Mouse (Mus musculus) WW6 (cell line): ENCODE measurements around the gene Myo16.

Source experiments
- DNase-seq: peaks from one replicate; pipeline ENCODE4 v3.0.0-alpha.2; 2013; ENCODE audit warnings: low read depth, low spot score

The Myo16 gene

GRCm38 (mm10) chr8:10472371-10472770, 318.7 kb downstream of the Myo16 start:
- DNase-seq, result no peak

DNA sequence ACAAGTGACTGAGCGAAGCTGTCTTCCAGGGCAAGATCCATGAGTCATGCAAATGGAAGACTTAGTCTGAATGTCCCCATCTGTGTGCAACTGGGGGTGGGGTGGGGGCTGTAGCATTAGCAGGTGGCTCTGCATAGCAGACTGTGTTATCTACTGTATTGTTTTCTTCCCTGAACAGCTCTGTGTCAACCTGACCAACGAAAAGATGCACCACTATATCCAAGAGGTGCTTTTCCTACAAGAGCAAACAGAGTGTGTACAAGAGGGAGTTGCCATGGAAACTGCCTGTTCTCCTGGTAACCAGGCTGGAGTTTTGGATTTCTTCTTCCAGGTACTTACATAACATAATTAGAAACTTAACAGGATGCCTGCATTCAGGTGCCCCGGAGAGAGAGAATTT, 320.7 kb downstream of the Myo16 start:
- DNase-seq, result no peak

DNA sequence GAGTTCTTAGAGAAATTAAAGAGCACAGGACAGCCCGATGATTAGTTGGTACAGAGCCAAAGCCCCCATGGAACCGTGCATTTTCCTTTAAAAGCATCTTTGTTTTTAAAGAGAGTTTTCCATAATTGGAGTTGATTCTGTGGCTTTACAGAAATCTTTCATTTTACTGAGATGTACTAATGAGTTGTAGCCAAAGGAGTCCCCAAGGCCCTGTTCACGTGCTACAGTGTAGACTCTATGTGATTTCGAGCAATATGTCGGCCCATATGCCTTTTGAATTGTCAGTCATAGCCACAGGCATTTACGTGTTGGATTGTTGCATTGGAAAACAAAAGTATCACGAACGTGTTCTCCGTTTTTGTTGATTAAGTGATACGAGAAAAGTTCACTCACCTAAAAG, 325.3 kb downstream of the Myo16 start:
- no peak for DNase-seq

DNA sequence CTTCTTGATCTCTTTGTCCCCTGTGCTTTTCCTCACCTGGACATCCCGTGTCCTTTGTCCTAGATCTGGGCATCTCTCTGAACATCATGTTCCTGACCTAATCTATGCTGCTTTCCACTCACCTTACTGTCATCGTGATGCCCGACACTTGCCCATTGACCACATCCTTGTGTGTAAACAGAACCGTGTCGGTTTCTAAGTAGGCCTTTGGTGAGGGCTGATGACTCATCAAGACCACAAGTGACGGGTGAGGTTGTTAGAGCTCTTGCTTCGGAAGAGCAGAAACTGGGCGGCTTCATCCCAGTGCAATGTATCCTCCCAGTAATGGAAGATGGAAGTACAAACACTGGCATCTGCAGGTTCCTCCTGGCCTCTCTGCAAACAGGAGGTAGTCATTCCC, 327.1 kb downstream of the Myo16 start:
- no peak for DNase-seq

DNA sequence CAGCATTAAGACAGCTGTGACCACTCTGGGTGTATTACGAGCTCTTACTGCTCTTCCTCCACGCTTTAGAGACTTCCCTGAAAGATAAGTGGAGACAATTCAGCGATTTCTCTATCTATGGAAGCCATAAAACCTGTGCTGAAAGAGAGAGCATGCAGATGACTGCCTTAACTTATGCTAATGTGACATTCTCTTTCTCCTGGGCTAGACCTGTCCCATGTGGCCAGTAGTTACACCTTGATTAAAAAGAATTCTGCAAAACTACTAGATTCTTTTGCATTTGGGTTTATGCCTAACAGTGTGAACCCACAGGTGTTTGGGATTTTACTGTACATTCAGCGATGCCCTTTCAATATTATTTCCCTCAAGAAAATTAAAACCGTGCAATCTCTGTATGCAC, 328.4 kb downstream of the Myo16 start:
- DNase-seq, result no peak

DNA sequence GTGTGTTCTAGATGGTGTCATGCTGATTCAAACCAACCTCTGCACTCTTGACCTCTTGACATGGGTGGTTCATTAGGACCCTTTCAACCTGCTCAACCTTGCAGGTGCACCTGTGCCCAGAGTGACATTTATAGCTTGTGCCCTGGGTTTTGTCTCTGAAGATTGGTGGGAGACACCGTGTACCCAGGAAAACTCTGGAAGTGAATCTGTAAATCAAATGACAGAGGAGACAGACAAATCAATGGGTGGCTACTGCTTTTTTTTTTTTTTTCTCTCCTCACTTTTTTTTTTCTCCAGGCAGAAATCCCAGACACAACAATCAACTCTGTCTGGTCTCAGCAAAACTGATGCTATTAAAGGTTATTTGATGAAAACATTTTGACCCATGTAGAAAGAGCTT, 329.2 kb downstream of the Myo16 start:
- DNase-seq, result no peak

DNA sequence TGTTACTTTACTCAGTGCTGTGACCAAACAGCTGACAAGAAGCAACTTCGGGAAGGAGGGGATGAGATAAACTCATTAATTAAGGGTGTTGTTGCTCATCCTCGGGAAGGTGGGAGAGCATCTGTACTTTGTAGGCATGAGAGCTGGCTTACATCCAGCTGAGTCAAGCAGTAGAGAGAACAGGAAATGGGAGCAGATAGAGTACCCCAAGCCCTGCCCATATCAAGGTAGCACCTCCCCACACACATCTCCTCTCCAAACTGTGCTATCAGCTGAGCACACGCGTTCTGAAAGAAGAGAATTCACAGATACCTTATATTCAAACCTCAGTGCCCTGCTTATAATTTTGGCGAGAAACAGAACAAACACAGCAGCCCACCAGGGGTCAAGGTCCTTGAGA, 330.1 kb downstream of the Myo16 start:
- no peak for DNase-seq

- DNase-seq, result no peak
Observed at GRCm38 (mm10) chr8:10489738-10490419, 336.2 kb downstream of the Myo16 start.

DNA sequence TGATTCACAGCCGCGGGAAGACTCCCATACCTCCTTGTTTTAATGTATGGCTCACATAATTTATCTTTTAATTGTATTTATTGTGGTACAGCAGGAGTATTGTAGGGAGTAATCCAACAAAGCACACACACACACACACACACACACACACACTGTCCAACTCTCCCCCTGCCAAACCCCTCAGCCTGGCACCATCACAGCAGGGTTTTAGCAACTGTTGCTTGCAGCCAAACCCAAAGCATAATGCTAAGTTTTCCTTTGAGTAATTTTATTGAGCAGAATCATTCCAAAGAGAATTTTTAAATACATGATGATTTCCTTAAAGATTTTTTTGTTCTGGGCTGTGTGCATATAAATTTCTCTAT, 336.7 kb downstream of the Myo16 start:
- DNase-seq, result no peak

DNA sequence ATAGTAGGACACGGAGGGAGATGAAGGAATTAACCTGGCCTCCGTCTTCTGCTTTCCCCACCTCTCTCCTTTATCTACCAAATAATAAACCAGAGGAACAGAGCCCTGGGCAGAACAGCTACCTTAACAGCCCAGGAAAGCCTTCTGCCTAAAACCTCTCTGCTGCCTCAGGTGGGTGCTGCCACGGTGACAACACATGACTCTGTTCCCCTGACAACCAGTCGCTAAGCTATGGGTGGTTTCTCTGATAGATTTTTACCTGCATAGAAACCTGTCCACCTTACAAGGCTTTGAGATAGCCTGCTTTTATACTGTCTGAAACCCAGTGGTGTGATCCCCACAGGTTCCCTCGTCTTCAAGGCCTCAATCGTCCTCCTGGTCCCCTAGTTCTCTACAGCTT, 337.2 kb downstream of the Myo16 start:
- no peak for DNase-seq

GRCm38 (mm10) chr8:10499846-10500245, 346.1 kb downstream of the Myo16 start:
- DNase-seq, result no peak

- DNase-seq, result no peak
Observed at GRCm38 (mm10) chr8:10500465-10500864, 346.8 kb downstream of the Myo16 start.

DNA sequence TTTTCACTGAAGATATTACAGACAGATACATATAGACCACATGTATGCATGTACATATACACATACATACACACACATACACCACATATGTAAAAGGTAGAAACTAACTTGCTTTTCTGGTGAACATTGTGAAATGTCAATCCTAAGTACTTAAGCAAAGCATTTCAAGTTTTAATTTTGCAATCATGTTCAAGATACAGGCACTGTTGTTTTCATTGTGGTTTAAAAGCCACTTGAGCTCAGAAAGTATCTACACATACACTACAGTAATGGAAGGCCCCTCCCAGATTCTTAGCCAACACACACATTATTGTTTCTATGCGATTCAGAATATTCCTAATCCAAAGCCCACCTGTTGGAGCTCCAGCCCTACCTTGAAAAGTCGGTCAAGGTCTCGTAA, 348.0 kb downstream of the Myo16 start:
- DNase-seq, result no peak

- DNase-seq, result no peak
Observed at GRCm38 (mm10) chr8:10512105-10512504, 358.4 kb downstream of the Myo16 start.

DNA sequence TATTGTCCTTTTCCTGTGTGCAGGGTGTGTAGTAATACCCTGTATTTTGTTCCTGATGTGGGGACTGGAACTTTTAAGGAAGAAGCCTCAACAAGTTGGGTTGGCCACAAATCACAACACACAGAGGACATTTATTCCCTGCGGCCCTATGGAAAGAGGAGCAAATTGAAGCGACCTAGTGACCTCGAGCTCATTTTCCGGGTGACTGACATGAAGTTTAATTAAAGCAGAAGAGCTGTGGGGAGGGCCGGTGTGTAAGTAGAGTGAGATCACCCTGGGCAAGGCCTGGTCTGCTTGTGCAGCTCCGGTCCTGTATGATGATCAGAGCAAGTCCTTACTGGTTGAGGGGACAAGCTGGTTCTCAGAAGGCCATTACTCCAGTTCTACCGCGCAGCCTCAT, 363.7 kb downstream of the Myo16 start:
- DNase-seq, result no peak

DNA sequence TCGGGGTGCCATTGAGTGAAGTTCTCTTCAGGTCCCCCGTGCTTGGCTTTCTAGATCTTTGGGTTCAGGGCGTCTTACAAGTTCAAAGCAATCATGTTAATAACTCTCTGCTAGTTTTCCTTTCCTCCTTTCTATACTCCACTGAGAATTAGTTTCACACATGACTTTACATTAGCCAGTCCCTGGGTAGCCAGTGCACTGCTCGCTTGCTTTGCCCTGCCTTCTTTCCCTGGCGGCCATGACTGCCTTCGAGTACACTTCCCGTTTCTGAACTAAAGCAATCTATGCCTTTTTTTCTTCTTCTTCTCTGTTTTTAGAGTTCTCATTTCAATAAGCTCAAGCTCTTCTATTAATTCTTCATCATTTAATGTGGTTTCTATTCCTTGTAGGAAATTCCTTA, 365.6 kb downstream of the Myo16 start:
- no peak for DNase-seq

- DNase-seq, result no peak
Observed at GRCm38 (mm10) chr8:10521463-10521862, 367.8 kb downstream of the Myo16 start.

- DNase-seq, result no peak
Observed at GRCm38 (mm10) chr8:10525686-10526085, 372.0 kb downstream of the Myo16 start.

DNA sequence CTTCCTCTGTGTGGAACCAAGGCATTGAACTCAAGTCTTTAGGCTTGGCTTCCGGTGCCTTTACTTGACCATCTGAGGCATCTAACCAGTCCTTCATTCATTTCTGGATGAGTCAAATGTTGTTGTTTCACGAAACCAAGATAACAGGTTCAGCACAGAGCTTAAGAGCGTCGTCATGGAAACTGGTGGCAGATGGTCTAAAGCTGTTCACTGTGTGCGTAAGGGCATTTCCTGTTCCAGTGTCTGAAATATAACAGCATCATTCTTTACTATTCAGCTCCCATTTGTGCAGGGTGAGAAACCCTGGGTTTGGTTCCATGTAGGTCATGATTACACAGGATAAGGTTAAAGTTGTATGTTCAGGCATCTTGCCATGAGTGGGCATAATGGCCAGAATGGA, 372.9 kb downstream of the Myo16 start:
- DNase-seq, result no peak

DNA sequence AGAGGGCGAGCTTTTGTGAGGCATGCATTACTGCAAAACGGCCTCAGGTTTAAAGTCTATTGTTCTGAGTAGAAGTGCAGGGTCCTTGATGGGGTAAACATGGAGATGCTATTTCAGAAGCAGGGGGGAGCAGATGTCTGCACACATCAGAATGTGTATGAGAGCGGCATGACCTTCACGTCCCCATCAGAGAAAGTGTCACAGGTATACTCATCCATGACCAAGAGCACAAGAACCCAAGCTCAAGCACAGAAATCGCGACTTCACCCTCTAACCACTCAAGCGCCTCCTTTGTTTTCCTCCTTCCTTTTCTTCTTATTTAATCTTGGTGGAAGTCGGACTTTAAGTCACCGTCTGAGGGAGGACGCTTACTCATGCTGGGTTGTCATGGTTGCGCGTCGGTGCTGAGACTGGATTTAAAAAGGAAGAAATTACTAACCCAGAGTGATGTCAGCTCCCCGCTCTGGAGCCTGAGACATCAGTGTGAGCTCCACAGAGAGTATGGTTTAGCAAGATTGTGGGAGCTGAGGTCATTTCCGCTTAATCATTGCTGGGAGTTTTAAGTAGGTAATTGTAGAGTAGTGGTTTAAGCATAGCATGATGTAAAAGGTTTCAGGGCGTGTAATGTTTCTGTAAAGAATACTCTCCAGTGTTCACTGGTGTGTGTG, 381.0 kb downstream of the Myo16 start:
- no peak for DNase-seq

GRCm38 (mm10) chr8:10538319-10538718, 384.6 kb downstream of the Myo16 start:
- DNase-seq, result no peak

- DNase-seq, result no peak
Observed at GRCm38 (mm10) chr8:10539665-10540064, 386.0 kb downstream of the Myo16 start.

DNA sequence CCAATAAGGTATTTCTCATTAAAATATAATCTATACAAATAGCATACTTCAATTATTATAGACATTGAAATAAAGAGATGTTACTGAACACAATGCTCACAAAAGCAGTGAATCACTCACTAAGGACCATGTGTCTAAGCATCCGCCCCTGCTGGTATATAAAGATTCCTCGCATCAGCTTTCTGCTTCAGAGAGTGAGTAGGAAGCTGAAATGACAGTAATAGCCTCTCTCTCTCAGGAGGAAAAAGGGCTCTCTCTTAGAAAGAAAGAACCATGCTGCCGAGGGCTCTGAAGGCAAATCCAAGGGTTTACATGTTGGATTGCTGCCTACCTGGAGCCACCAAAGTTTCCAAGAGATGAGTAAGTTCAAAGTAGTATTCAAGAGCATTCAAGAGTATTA, 392.2 kb downstream of the Myo16 start:
- DNase-seq, result no peak

GRCm38 (mm10) chr8:10546519-10546918, 392.8 kb downstream of the Myo16 start:
- DNase-seq, result no peak
